Mouse (Mus musculus): Measurements from ENCODE around the gene Zfp964. TPM values are rescaled to one million over a fixed set of nuclear protein-coding genes. Genes with fewer than 3 reads are reported as not detected.
"Not testable (repeated sequence)": the region's sequence is repeated elsewhere in the genome, so short reads cannot be mapped to it uniquely, and the experiment has no call there.

Zfp964 gene
- not detected in 2 replicates for total RNA-seq (2014; fragmentation: Nextera tagmentation)
- total RNA-seq (2017), result 0.13 TPM in 1 of 2 replicates, not detected in the other

GRCm38 (mm10) chr8:69654358-69654981, at the start of gene Zfp964:
Gene Zfp964 (plus strand): TSS chr8:69654479.
- ATAC-seq (replicated peaks; ENCODE audit: poor library complexity, severe bottlenecking), result peak; percentile 98

GRCm38 (mm10) chr8:69614687-69615086, 39.6 kb upstream of the Zfp964 start:
- ATAC-seq (replicated peaks; ENCODE audit: poor library complexity, severe bottlenecking), result no peak

- no peak for ATAC-seq (replicated peaks; ENCODE audit: poor library complexity, severe bottlenecking)
Measured at GRCm38 (mm10) chr8:69618078-69618477, 36.2 kb upstream of the Zfp964 start.

- ATAC-seq (replicated peaks; ENCODE audit: poor library complexity, severe bottlenecking), result peak; percentile 97
Measured at GRCm38 (mm10) chr8:69625095-69625789, 29.0 kb upstream of the Zfp964 start, which contains the start of gene Zfp868. Gene Zfp868 (minus strand): TSS chr8:69625548.

GRCm38 (mm10) chr8:69653808-69654357, 396 bp upstream of the Zfp964 start:
- no peak for ATAC-seq (replicated peaks; ENCODE audit: poor library complexity, severe bottlenecking)

GRCm38 (mm10) chr8:69661294-69661693, 7.0 kb downstream of the Zfp964 start:
- no peak for ATAC-seq (replicated peaks; ENCODE audit: poor library complexity, severe bottlenecking)

- not testable (repeated sequence) for ATAC-seq (replicated peaks; ENCODE audit: poor library complexity, severe bottlenecking)
Measured at GRCm38 (mm10) chr8:69665051-69665450, 10.8 kb downstream of the Zfp964 start.

GRCm38 (mm10) chr8:69701810-69702209, 47.5 kb downstream of the Zfp964 start:
- ATAC-seq (replicated peaks; ENCODE audit: poor library complexity, severe bottlenecking), result no peak

GRCm38 (mm10) chr8:69710624-69711023, 56.3 kb downstream of the Zfp964 start, which contains the start of gene Zfp869:
Gene Zfp869 (minus strand): TSS chr8:69710724.
- ATAC-seq (replicated peaks; ENCODE audit: poor library complexity, severe bottlenecking), result not testable (repeated sequence)

GRCm38 (mm10) chr8:69713516-69713915, 59.2 kb downstream of the Zfp964 start:
- ATAC-seq (replicated peaks; ENCODE audit: poor library complexity, severe bottlenecking), result no peak

GRCm38 (mm10) chr8:69715366-69715765, 61.1 kb downstream of the Zfp964 start:
- no peak for ATAC-seq (replicated peaks; ENCODE audit: poor library complexity, severe bottlenecking)

Other genes with a start within 250 kb of the Zfp964 start
- not detected in 2 replicates for gene Gm9495, start 200.9 kb upstream of the Zfp964 start, total RNA-seq (2014; fragmentation: Nextera tagmentation)
- not detected in 2 replicates for gene Gm9495, start 200.9 kb upstream of the Zfp964 start, total RNA-seq (2017)
- not detected in 2 replicates for gene Gm7697, start 131.5 kb upstream of the Zfp964 start, total RNA-seq (2014; fragmentation: Nextera tagmentation)
- not detected in 2 replicates for gene Gm7697, start 131.5 kb upstream of the Zfp964 start, total RNA-seq (2017)
- gene Zfp868, start 28.9 kb upstream of the Zfp964 start, total RNA-seq (2014; fragmentation: Nextera tagmentation), result 16.5 and 19.5 TPM in 2 replicates
- gene Zfp868, start 28.9 kb upstream of the Zfp964 start, total RNA-seq (2017), result 9.4 and 17.1 TPM in 2 replicates
- gene Zfp869, start 56.2 kb downstream of the Zfp964 start, total RNA-seq (2014; fragmentation: Nextera tagmentation), result 12.5 and 22.8 TPM in 2 replicates
- gene Zfp869, start 56.2 kb downstream of the Zfp964 start, total RNA-seq (2017), result 22.8 and 26.0 TPM in 2 replicates
- 1.7 and 9.8 TPM in 2 replicates for gene Zfp963, start 95.5 kb downstream of the Zfp964 start, total RNA-seq (2014; fragmentation: Nextera tagmentation)
- gene Zfp963, start 95.5 kb downstream of the Zfp964 start, total RNA-seq (2017), result 2.2 TPM in 2 replicates
- not detected in 2 replicates for gene Gm20422, start 120.4 kb downstream of the Zfp964 start, total RNA-seq (2014; fragmentation: Nextera tagmentation)
- gene Gm20422, start 120.4 kb downstream of the Zfp964 start, total RNA-seq (2017), result 4.1 TPM in 1 of 2 replicates, not detected in the other
- gene Atp13a1, start 136.7 kb downstream of the Zfp964 start, total RNA-seq (2014; fragmentation: Nextera tagmentation), result 33.3 and 43.5 TPM in 2 replicates
- 18.5 and 19.1 TPM in 2 replicates for gene Atp13a1, start 136.7 kb downstream of the Zfp964 start, total RNA-seq (2017)
- gene Zfp866, start 136.7 kb downstream of the Zfp964 start, total RNA-seq (2014; fragmentation: Nextera tagmentation), result 25.1 and 35.3 TPM in 2 replicates
- 17.9 and 18.3 TPM in 2 replicates for gene Zfp866, start 136.7 kb downstream of the Zfp964 start, total RNA-seq (2017)
- gene Gmip, start 154.2 kb downstream of the Zfp964 start, total RNA-seq (2014; fragmentation: Nextera tagmentation), result 53.7 and 60.9 TPM in 2 replicates
- gene Gmip, start 154.2 kb downstream of the Zfp964 start, total RNA-seq (2017), result 26.4 and 43.8 TPM in 2 replicates
- gene Lpar2, start 167.9 kb downstream of the Zfp964 start, total RNA-seq (2014; fragmentation: Nextera tagmentation), result 3.0 and 9.3 TPM in 2 replicates
- gene Lpar2, start 167.9 kb downstream of the Zfp964 start, total RNA-seq (2017), result 1.5 and 1.9 TPM in 2 replicates
- 7.0 and 25.1 TPM in 2 replicates for gene Pbx4, start 178.0 kb downstream of the Zfp964 start, total RNA-seq (2014; fragmentation: Nextera tagmentation)
- gene Pbx4, start 178.0 kb downstream of the Zfp964 start, total RNA-seq (2017), result 5.6 and 9.3 TPM in 2 replicates
- gene Cilp2, start 233.2 kb downstream of the Zfp964 start, total RNA-seq (2014; fragmentation: Nextera tagmentation), result not detected in 2 replicates
- gene Cilp2, start 233.2 kb downstream of the Zfp964 start, total RNA-seq (2017), result not detected in 2 replicates
- gene Tssk6, start 247.7 kb downstream of the Zfp964 start, total RNA-seq (2014; fragmentation: Nextera tagmentation), result 0.73 TPM in 1 of 2 replicates, not detected in the other
- gene Tssk6, start 247.7 kb downstream of the Zfp964 start, total RNA-seq (2017), result 1.5 and 2.5 TPM in 2 replicates
- 76.7 and 98.5 TPM in 2 replicates for gene Ndufa13, start 248.1 kb downstream of the Zfp964 start, total RNA-seq (2014; fragmentation: Nextera tagmentation)
- gene Ndufa13, start 248.1 kb downstream of the Zfp964 start, total RNA-seq (2017), result 107 and 110 TPM in 2 replicates
- gene Yjefn3, start 248.2 kb downstream of the Zfp964 start, total RNA-seq (2014; fragmentation: Nextera tagmentation), result 2.7 TPM in 1 of 2 replicates, not detected in the other
- gene Yjefn3, start 248.2 kb downstream of the Zfp964 start, total RNA-seq (2017), result not detected in 2 replicates